Mouse (Mus musculus) frontal cortex, postnatal 14 days (tissue): ENCODE measurements around the gene Gm21954.

ENCODE experiments used
- DNase-seq, 2 experiments: peaks; one replicate each; pipeline ENCODE4 v3.0.0; 2022; ENCODE audit warnings: low spot score in 2 of 2

Gene Gm21954

DNA sequence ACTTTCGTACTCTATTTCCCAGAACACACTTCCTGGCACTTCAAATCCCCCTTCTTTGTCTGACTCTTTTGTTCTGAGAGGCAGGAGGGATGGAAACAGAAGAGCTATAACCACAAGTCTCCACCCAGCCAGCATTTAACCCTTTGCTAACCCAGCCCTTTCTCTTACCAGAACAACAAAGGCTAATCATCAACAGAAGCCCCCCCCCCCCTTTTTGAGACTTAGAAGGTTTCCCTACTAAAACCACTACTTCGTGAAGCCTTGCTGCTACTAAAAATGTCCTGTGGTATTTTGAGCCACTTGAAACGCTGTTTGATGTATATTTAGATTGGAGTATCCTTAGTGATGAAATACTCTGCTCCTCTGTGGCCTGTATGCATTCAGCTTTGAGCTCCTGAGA, 52.7 kb downstream of the Gm21954 start:
- DNase-seq, result no peak

DNA sequence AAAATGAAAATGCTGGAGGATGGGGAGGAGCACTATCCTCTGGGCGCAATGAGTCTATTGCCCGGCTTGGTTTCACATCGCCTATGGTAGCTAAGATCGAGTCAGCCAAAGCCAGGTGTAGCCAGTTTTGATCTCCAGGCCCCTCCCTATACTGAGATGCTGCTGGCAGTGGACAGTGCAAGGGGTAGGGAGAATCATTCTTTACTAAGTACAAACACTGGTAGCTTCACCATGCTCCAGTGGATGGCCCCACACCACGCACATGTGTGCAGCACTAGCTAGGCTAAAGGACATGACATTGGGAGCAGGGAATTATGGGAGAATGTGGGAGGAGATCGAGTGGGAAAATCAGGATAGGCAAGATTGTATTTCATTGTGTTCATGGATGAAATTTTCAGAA, 53.2 kb downstream of the Gm21954 start:
- no peak for DNase-seq

DNA sequence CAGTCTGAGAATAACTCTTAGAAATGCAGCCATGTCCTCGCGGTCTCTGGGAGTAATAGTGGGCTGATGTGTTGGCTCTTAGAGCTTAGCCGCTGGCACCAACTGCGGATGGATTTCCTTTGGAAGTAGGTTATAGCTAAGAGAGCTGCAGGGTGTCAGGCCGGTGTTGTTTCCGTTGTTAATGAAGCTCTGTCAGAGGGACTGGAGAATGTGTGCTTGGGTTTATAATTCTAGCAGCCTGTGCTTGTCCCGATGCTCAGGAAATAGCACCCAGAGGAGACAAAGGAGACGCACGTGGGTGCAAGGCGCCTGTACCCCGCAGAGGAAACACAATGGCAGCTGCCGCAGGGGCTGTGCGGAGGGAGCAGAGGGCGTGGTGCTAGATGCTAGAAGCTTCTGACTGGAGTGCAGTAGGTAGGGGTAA, 56.5 kb downstream of the Gm21954 start:
- DNase-seq, result peak; percentile 62 to 76
